Mouse (Mus musculus): ENCODE data around the gene Ptprn2.

DNA sequence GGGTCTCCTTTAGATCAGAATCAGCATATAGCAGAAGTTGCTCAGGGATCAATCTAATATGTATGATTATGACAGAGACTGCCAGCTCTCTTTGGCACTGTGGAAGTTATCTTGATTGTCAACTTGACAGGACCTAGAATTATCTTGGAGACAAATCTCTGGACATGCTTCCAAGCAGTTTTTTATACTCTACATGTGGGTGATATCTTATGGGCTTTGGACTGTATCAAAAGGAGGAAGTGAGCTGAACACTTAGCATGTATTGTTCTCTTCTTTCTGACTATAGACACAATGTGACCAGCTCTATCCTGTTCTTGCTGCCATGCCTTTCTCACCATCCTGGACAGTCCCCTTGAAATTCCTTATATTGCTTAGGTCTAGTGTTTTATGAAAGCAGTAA is 11.8 kb upstream of the Ptprn2 start:
- no peak for TF ChIP-seq CTCF (IDR thresholded peaks at IDR 0.05; ENCODE audit: control insufficient read depth, insufficient read depth, insufficient replicate concordance, low read depth, low read length)
- TF ChIP-seq POLR2A (IDR thresholded peaks at IDR 0.05; ENCODE audit: control insufficient read depth, low read depth, low read length), result no peak
